Mouse (Mus musculus) heart, embryonic 11.5 days (tissue): ENCODE results near the gene Spata21. TPM values are rescaled to one million over a fixed set of nuclear protein-coding genes. Genes with fewer than 3 reads are reported as not detected.
A peak's percentile ranks its signal among the peaks of the same experiment; 100 is the strongest.

Source experiments
- ATAC-seq: fragments of 200-750 bp; cut with Nextera tagmentation; replicated peaks from 2 replicates; pipeline ENCODE4 v1.8.0; 2017; ENCODE audit warnings: moderate library complexity; ENCODE audit not compliant: insufficient number of reproducible peaks, low FRiP score, low TSS enrichment
- H3K27ac ChIP-seq: fragments of 300-500 bp; sonication (generic); 2 replicates; pipeline ENCODE4 v1.5.1; 2014; ENCODE audit warnings: mild to moderate bottlenecking, low read depth, low read length
- H3K27me3 ChIP-seq: fragments of 300-500 bp; sonication (generic); 2 replicates; pipeline ENCODE4 v1.6.1; 2014; ENCODE audit warnings: mild to moderate bottlenecking, low read length, mixed read lengths; ENCODE audit not compliant: control insufficient read depth, insufficient read depth
- H3K36me3 ChIP-seq: fragments of 300-500 bp; sonication (generic); 2 replicates; pipeline ENCODE4 v1.6.1; 2014; ENCODE audit warnings: mild to moderate bottlenecking, low read length, moderate library complexity, mixed read lengths; ENCODE audit not compliant: control insufficient read depth, insufficient read depth
- H3K4me1 ChIP-seq: fragments of 300-500 bp; sonication (generic); 2 replicates; pipeline ENCODE4 v1.6.1; 2014; ENCODE audit warnings: low read length; ENCODE audit not compliant: control insufficient read depth, insufficient read depth
- H3K4me2 ChIP-seq: fragments of 300-500 bp; sonication (generic); 2 replicates; pipeline ENCODE4 v1.6.1; 2014; ENCODE audit warnings: mild to moderate bottlenecking, moderate library complexity
- H3K4me3 ChIP-seq: fragments of 300-500 bp; sonication (generic); 2 replicates; pipeline ENCODE4 v1.5.1; 2014; ENCODE audit warnings: low read depth, low read length
- H3K9ac ChIP-seq: fragments of 300-500 bp; sonication (generic); 2 replicates; pipeline ENCODE4 v1.6.1; 2014; ENCODE audit warnings: mild to moderate bottlenecking, low read depth, low read length, moderate library complexity
- H3K9me3 ChIP-seq: fragments of 300-500 bp; sonication (generic); replicated peaks from 2 replicates; pipeline ENCODE4 v1.6.1; 2016; ENCODE audit warnings: low read length; ENCODE audit not compliant: control insufficient read depth
- WGBS: fragments of 180-500 bp; shearing (Covaris S2); extraction: QIAGEN DNeasy Blood & Tissue Kit; methylation state at CpG from one replicate; pipeline ENCODE4 v1.1.7; 2014; ENCODE audit not compliant: insufficient replicate concordance; 5-methylcytosine and 5-hydroxymethylcytosine counted together
- polyA plus RNA-seq: library from polyadenylated mRNA; unstranded; fragments of >200 nt; fragmentation: Nextera tagmentation; extraction: Ambion mirVana; gene quantifications from 2 replicates; pipeline ENCODE4 v1.2.1, GENCODE M21; 2014

The Spata21 gene
- polyA plus RNA-seq, 1 experiment from 2014 or later = 0.64 TPM

DNA sequence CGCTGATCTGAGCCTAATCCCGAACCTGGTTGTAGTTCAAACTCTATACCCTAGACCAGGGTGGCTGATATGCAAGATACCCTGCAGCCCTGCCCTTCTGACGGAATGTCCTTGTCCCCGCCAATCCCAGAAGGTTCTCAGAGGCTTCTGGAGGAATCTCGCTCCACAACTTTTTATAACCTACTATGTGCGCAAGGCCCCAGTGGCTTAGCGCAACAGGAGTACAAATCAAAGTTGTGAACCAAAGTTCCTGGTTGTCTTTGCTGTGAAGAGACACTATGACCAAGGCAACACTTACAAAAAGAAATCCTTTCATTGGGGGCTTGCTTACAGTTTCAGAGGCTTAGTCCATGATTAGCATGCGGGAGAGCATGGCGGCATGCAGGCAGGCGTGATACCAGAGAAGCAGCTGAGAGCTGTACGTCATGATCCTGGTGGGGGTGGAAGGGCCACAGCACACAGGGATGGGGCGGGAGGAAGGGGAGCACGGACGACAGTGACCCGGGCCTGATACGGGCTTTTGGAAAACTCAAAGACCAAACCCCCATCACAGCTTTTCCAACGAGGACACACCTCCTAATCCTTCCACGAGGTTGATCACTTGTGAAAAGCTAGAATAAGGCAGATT is 9.5 kb upstream of the Spata21 start:
- H3K4me2 ChIP-seq = no peak overlapping the region; the same call in 1 of the 2 replicates
- no peak for ATAC-seq
- 70% methylated on average over 18 of the region's 18 CpGs for WGBS
- peak overlapping the region; percentile 93; the same call in 1 of the 2 replicates for H3K9ac ChIP-seq
- H3K9me3 ChIP-seq = no peaks in the 10 kb centered on the region
- no peak overlapping the region for H3K27ac ChIP-seq
- H3K4me3 ChIP-seq = no peak overlapping the region; the same call in 1 of the 2 replicates
- no peaks in the 10 kb centered on the region for H3K27me3 ChIP-seq
- peaks cover 22% of the 10 kb centered on the region for H3K4me1 ChIP-seq
- no peaks in the 10 kb centered on the region for H3K36me3 ChIP-seq

DNA sequence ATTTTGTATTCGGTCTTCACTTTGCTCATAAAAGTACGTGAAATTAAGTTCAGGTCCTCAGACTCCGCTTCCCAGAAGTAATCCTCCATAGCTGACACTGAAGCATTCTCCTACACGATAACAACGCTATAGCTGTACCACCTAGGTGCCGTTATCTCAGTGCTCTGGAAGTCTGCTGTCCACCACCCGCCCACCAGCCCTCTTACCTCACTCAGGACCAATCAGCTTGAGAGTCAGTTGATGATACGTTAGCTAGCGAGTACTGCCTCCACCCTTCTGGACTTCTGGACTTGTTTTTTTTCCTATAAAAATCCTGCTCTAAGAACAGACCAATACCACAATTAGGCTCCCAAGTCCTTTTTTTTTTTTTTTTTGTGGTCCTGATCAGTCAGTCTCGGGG is 1.3 kb upstream of the Spata21 start:
- Histone ChIP-seq H3K9ac (no peak overlapping the region), H3K4me1 (no peaks in the 10 kb centered on the region), H3K4me2 (no peak overlapping the region), H3K27ac (no peak overlapping the region), H3K4me3 (no peak overlapping the region), H3K9me3 (no peaks in the 10 kb centered on the region), H3K27me3 (no peaks in the 10 kb centered on the region), H3K36me3 (no peaks in the 10 kb centered on the region)
- WGBS = 53% methylated on average over 10 of the region's 10 CpGs
- ATAC-seq = 0 out of 2 replicates have a peak, but pooled peaks have one; percentile 37

DNA sequence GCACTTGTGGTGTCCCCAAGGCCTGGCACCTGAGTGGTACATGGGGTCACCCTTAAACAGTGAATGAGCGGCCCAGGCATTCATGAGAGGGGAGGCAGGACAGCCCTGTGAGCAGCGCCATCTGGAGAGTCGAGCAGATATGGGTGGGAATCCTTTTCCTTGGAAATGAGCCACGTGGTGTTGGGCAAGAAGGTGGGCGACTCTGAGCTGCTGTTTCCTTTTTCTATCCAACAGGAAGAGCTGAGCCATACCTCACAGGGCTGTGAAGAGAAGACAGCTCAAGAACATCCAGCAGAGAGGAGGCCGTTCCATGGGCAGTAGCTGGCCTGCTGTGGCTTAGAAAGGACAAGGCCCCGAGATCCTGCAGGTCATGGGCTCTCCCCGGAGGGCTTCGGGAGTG is 581 bp downstream of the Spata21 start:
- Histone ChIP-seq H3K4me1 (no peaks in the 10 kb centered on the region), H3K9ac (no peak overlapping the region), H3K4me3 (no peak overlapping the region), H3K27me3 (no peaks in the 10 kb centered on the region), H3K4me2 (no peak overlapping the region), H3K27ac (no peak overlapping the region), H3K36me3 (no peaks in the 10 kb centered on the region), H3K9me3 (no peaks in the 10 kb centered on the region)
- ATAC-seq = no peak
- 65% methylated on average over 9 of the region's 9 CpGs for WGBS

DNA sequence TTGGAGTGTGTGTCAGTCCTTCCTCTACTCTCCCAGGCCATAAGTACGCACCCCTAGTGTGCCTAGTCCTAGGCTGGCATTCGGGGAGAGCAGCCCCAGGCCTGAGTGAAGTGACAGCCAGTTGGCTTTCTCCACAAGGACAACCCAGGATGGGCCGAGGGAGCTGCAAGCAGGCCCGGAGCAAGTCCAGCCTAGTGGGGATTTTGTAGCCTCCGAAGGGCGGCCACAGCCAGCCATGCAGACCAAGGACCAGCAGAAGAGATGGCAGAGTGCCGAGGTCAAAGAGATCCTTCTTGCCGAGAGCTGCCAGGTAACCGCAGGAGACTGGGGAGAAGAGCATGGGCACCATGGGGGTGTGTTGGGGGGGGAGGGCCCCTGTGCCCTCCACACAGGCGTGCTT is 6.9 kb downstream of the Spata21 start:
- Histone ChIP-seq H3K27ac (no peak overlapping the region), H3K4me2 (no peak overlapping the region), H3K36me3 (no peaks in the 10 kb centered on the region), H3K9me3 (no peaks in the 10 kb centered on the region), H3K4me1 (no peaks in the 10 kb centered on the region), H3K4me3 (no peak overlapping the region), H3K27me3 (no peaks in the 10 kb centered on the region), H3K9ac (no peak overlapping the region)
- WGBS = 66% methylated on average over 10 of the region's 10 CpGs
- ATAC-seq = no peak

DNA sequence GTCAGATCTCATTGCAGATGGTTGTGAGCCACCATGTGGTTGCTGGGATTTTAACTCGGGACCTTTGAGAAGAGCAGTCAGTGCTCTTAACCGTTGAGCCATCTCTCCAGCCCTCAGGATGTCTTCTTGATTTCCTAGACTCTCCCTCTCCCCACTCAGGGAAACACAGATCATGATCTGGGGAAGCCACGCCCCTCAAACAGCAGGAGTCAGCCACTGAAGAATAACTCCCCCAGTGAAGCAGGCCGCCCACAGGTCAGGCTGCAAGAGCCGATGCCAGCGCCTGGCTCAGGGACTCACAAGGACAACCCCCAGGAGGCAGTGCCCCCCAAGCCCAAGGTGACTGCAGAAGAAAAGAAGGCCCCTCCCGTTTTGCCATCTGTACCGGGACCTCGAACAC is 8.6 kb downstream of the Spata21 start:
- no peak for ATAC-seq
- Histone ChIP-seq H3K27me3 (no peaks in the 10 kb centered on the region), H3K4me3 (no peak overlapping the region), H3K9ac (no peak overlapping the region), H3K4me2 (no peak overlapping the region), H3K27ac (no peak overlapping the region), H3K9me3 (no peaks in the 10 kb centered on the region), H3K4me1 (no peaks in the 10 kb centered on the region), H3K36me3 (no peaks in the 10 kb centered on the region)
- 26% methylated on average over 9 of the region's 9 CpGs for WGBS

DNA sequence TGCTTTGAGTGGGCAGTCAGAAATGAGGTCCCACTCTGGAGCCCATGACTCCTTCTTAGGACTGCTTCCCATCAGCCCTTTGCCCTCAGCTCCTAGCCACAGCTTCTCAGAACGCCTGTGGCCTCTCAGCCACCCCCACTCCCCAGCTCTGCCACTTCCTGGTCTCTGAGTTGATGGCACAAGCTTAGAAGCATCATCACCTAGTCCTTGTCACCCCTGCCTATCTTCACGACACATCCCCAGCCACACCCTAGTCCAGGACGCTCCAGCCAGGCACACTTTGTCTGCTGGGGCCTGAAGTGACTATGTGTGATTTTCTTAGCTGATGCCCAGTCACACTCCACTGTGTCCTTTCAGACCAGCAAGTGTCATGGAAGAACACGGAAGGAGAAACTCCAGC is 10.8 kb downstream of the Spata21 start:
- H3K4me2 ChIP-seq = no peak overlapping the region
- H3K36me3 ChIP-seq = no peaks in the 10 kb centered on the region
- 55% methylated on average over 4 of the region's 4 CpGs for WGBS
- H3K27me3 ChIP-seq = no peaks in the 10 kb centered on the region
- H3K9ac ChIP-seq = no peak overlapping the region
- ATAC-seq = no peak
- no peak overlapping the region for H3K4me3 ChIP-seq
- no peaks in the 10 kb centered on the region for H3K4me1 ChIP-seq
- no peak overlapping the region for H3K27ac ChIP-seq
- no peaks in the 10 kb centered on the region for H3K9me3 ChIP-seq

DNA sequence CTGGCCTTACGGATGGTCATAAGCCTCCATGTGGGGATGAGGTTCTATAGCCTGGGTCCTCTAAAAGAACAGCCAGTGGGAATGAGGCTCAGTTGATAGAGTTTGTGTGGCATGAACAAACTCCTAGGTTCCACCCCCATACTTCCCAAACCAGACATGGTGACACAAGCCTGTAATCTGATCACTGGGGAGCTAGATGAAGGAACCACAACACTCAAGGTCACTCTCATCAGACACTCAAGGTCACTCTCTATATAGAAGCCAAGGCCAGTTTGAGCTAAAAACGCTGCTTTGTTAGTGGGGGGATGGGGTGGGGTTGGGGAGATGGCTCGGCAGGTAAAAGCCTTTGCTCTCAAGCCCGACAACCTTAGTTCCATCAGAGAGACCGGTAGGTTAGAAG is 11.8 kb downstream of the Spata21 start:
- H3K4me3 ChIP-seq = no peak overlapping the region
- H3K4me2 ChIP-seq = no peak overlapping the region
- 72% methylated on average over 5 of the region's 5 CpGs for WGBS
- H3K9me3 ChIP-seq = no peaks in the 10 kb centered on the region
- ATAC-seq = no peak
- no peaks in the 10 kb centered on the region for H3K4me1 ChIP-seq
- no peak overlapping the region for H3K27ac ChIP-seq
- H3K27me3 ChIP-seq = no peaks in the 10 kb centered on the region
- H3K36me3 ChIP-seq = no peaks in the 10 kb centered on the region
- H3K9ac ChIP-seq = no peak overlapping the region

DNA sequence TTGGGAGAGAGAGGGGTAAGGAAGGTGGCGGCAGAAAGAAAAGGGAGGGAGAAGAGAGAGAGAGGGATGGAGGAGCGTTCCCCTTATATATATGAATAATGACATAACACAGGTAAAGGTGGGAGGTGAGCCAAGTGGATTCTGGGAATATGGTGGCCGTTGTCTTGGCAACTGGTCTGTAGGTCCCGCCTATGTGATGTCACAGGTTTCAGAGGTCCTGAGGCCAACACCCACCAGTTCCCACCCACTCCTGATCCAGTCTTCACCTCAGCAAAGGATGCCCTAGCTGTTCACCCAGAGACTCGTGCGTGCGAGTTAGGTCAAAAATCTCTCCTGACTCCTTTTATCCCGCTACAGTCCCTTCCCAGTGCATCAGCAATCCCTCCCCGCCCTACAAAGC is 13.2 kb downstream of the Spata21 start:
- H3K27me3 ChIP-seq = no peaks in the 10 kb centered on the region
- WGBS = 91% methylated on average over 9 of the region's 9 CpGs
- no peak for ATAC-seq

DNA sequence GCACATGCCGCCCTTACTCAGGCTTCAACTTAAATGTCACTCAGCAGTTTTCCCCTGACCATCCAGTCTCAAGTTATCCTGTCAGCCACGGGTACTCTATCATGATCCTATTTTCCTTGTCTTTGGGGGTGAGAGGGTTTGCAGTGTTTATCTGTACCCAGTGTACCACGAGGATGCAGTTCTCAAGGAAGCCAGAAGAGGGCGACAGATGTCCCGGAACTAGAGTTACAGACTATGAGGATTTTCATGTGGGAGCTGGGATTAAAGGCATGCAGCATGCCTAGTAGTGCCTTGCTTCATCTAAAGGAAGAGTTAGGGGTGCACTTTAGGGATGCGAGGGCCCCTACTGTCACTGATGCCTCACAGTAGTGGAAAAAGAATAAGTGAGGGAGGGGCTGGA is 13.7 kb downstream of the Spata21 start:
- H3K4me3 ChIP-seq = no peak overlapping the region
- H3K9ac ChIP-seq = no peak overlapping the region
- 58% methylated on average over 6 of the region's 6 CpGs for WGBS
- H3K9me3 ChIP-seq = no peaks in the 10 kb centered on the region
- H3K4me2 ChIP-seq = no peak overlapping the region
- no peaks in the 10 kb centered on the region for H3K4me1 ChIP-seq
- H3K27me3 ChIP-seq = no peaks in the 10 kb centered on the region
- H3K27ac ChIP-seq = no peak overlapping the region
- no peak for ATAC-seq
- H3K36me3 ChIP-seq = no peaks in the 10 kb centered on the region

More for the DNA sequence above, 13.2 kb downstream of the Spata21 start:
- H3K9me3 ChIP-seq = no peaks in the 10 kb centered on the region
- H3K36me3 ChIP-seq = no peaks in the 10 kb centered on the region
- H3K9ac ChIP-seq = no peak overlapping the region
- H3K4me2 ChIP-seq = no peak overlapping the region
- H3K27ac ChIP-seq = no peak overlapping the region
- H3K4me3 ChIP-seq = no peak overlapping the region
- no peaks in the 10 kb centered on the region for H3K4me1 ChIP-seq
